Mouse (Mus musculus): Measurements from ENCODE around the gene Mxd3. TPM values are rescaled to one million over a fixed set of nuclear protein-coding genes. Genes with fewer than 3 reads are reported as not detected.

Mxd3 gene
- 45.6 and 46.2 TPM in 2 replicates for polyA plus RNA-seq (2014; fragmentation: Nextera tagmentation; extraction: Ambion mirVana)

- Histone ChIP-seq H3K4me1 (ENCODE audit: insufficient read depth) (peaks cover 8% of the 10 kb centered on the region), H3K4me2 (peak within 1 kb of the TSS; percentile 90), H3K4me3 (ENCODE audit: low read depth, low read length) (peak within 1 kb of the TSS; percentile 65), H3K36me3 (ENCODE audit: insufficient read depth) (peaks cover 24% of the 10 kb centered on the region), H3K9me3 (ENCODE audit: low read depth, low read length) (no peaks in the 10 kb centered on the region), H3K9ac (peak within 1 kb of the TSS; percentile 70), H3K27me3 (ENCODE audit: insufficient read depth, low read length) (no peaks in the 10 kb centered on the region), H3K27ac (ENCODE audit: low read depth) (peak within 1 kb of the TSS; percentile 95)
- ATAC-seq (ENCODE audit: insufficient read depth) (peak; percentile 89), DNase-seq (peak; percentile 96)
- WGBS, result under 1% methylated on average over 81 of the region's 82 CpGs
- no peak for TF ChIP-seq CTCF (IDR thresholded peaks at IDR 0.05; ENCODE audit: low read depth)
These were observed at the start of gene Mxd3 for GRCm38 (mm10) chr13:55329683-55330566. Gene Mxd3, minus strand, starts transcription at chr13:55329823.

GRCm38 (mm10) chr13:55378907-55379580 lies 49.4 kb upstream of the Mxd3 start:
- Histone ChIP-seq H3K4me1 (ENCODE audit: insufficient read depth) (no peaks in the 10 kb centered on the region), H3K27ac (ENCODE audit: low read depth) (no peak overlapping the region), H3K4me3 (ENCODE audit: low read depth, low read length) (no peak overlapping the region), H3K27me3 (ENCODE audit: insufficient read depth, low read length) (peaks cover 36% of the 10 kb centered on the region), H3K9ac (no peak overlapping the region), H3K9me3 (ENCODE audit: low read depth, low read length) (no peaks in the 10 kb centered on the region), H3K36me3 (ENCODE audit: insufficient read depth) (no peaks in the 10 kb centered on the region), H3K4me2 (peak overlapping the region; percentile 21)
- ATAC-seq (ENCODE audit: insufficient read depth), result no peak
- 5% methylated on average over 32 of the region's 32 CpGs for WGBS
- no peak for DNase-seq
- TF ChIP-seq CTCF (IDR thresholded peaks at IDR 0.05; ENCODE audit: low read depth), result 0 out of 2 replicates have a peak, but pooled peaks have one; percentile 28

GRCm38 (mm10) chr13:55375877-55376276 lies 46.3 kb upstream of the Mxd3 start:
- Histone ChIP-seq H3K9me3 (ENCODE audit: low read depth, low read length) (no peaks in the 10 kb centered on the region), H3K27ac (ENCODE audit: low read depth) (no peak overlapping the region), H3K27me3 (ENCODE audit: insufficient read depth, low read length) (peaks cover 27% of the 10 kb centered on the region), H3K4me2 (no peak overlapping the region), H3K36me3 (ENCODE audit: insufficient read depth) (no peaks in the 10 kb centered on the region), H3K4me1 (ENCODE audit: insufficient read depth) (no peaks in the 10 kb centered on the region), H3K4me3 (ENCODE audit: low read depth, low read length) (no peak overlapping the region), H3K9ac (no peak overlapping the region)
- DNase-seq (no peak), ATAC-seq (ENCODE audit: insufficient read depth) (no peak)
- 60% methylated on average over 2 of the region's 2 CpGs for WGBS
- TF ChIP-seq CTCF (IDR thresholded peaks at IDR 0.05; ENCODE audit: low read depth), result no peak

GRCm38 (mm10) chr13:55374206-55374924 lies 44.7 kb upstream of the Mxd3 start:
- peaks cover 15% of the 10 kb centered on the region for H3K27me3 ChIP-seq (ENCODE audit: insufficient read depth, low read length)
- TF ChIP-seq CTCF (IDR thresholded peaks at IDR 0.05; ENCODE audit: low read depth), result no peak

GRCm38 (mm10) chr13:55371740-55372139 lies 42.1 kb upstream of the Mxd3 start:
- H3K9ac ChIP-seq, result no peak overlapping the region
- ATAC-seq (ENCODE audit: insufficient read depth), result no peak
- TF ChIP-seq CTCF (IDR thresholded peaks at IDR 0.05; ENCODE audit: low read depth), result no peak
- H3K4me2 ChIP-seq, result no peak overlapping the region
- no peaks in the 10 kb centered on the region for H3K27me3 ChIP-seq (ENCODE audit: insufficient read depth, low read length)
- H3K9me3 ChIP-seq (ENCODE audit: low read depth, low read length), result no peaks in the 10 kb centered on the region
- WGBS, result 50% methylated on average over 5 of the region's 5 CpGs
- no peaks in the 10 kb centered on the region for H3K4me1 ChIP-seq (ENCODE audit: insufficient read depth)
- no peak overlapping the region for H3K4me3 ChIP-seq (ENCODE audit: low read depth, low read length)
- DNase-seq, result no peak
- no peak overlapping the region for H3K27ac ChIP-seq (ENCODE audit: low read depth)
- no peaks in the 10 kb centered on the region for H3K36me3 ChIP-seq (ENCODE audit: insufficient read depth)

More at GRCm38 (mm10) chr13:55374206-55374924, 44.7 kb upstream of the Mxd3 start:
- no peaks in the 10 kb centered on the region for H3K9me3 ChIP-seq (ENCODE audit: low read depth, low read length)
- 53% methylated on average over 6 of the region's 6 CpGs for WGBS
- H3K9ac ChIP-seq, result no peak overlapping the region
- H3K4me3 ChIP-seq (ENCODE audit: low read depth, low read length), result no peak overlapping the region
- ATAC-seq (ENCODE audit: insufficient read depth) (no peak), DNase-seq (no peak)
- no peak overlapping the region for H3K27ac ChIP-seq (ENCODE audit: low read depth)
- no peaks in the 10 kb centered on the region for H3K36me3 ChIP-seq (ENCODE audit: insufficient read depth)
- H3K4me1 ChIP-seq (ENCODE audit: insufficient read depth), result no peaks in the 10 kb centered on the region
- H3K4me2 ChIP-seq, result no peak overlapping the region

GRCm38 (mm10) chr13:55371007-55371681 lies 41.5 kb upstream of the Mxd3 start:
- Histone ChIP-seq H3K9ac (no peak overlapping the region), H3K27me3 (ENCODE audit: insufficient read depth, low read length) (no peaks in the 10 kb centered on the region), H3K4me3 (ENCODE audit: low read depth, low read length) (no peak overlapping the region), H3K9me3 (ENCODE audit: low read depth, low read length) (no peaks in the 10 kb centered on the region), H3K4me2 (no peak overlapping the region), H3K36me3 (ENCODE audit: insufficient read depth) (no peaks in the 10 kb centered on the region), H3K27ac (ENCODE audit: low read depth) (no peak overlapping the region), H3K4me1 (ENCODE audit: insufficient read depth) (no peaks in the 10 kb centered on the region)
- 66% methylated on average over 8 of the region's 8 CpGs for WGBS
- DNase-seq, result no peak
- TF ChIP-seq CTCF (IDR thresholded peaks at IDR 0.05; ENCODE audit: low read depth), result no peak
- no peak for ATAC-seq (ENCODE audit: insufficient read depth)

All from lung, embryonic 14.5 days (tissue).